Mouse (Mus musculus) liver, adult 2 months (tissue): ENCODE measurements around the gene Tnk1.

Source experiments
- CTCF ChIP-seq: fragments of 200-500 bp; IDR thresholded peaks from 2 replicates; pipeline ENCODE4 v1.5.1; 2011; ENCODE audit warnings: low read depth, low read length, control low read depth
- POLR2A ChIP-seq: fragments of 200-500 bp; IDR thresholded peaks from 2 replicates; pipeline ENCODE4 v1.6.1; 2011; ENCODE audit warnings: low read length, control low read depth; ENCODE audit not compliant: insufficient read depth; ENCODE audit errors: extremely low read depth

DNA sequence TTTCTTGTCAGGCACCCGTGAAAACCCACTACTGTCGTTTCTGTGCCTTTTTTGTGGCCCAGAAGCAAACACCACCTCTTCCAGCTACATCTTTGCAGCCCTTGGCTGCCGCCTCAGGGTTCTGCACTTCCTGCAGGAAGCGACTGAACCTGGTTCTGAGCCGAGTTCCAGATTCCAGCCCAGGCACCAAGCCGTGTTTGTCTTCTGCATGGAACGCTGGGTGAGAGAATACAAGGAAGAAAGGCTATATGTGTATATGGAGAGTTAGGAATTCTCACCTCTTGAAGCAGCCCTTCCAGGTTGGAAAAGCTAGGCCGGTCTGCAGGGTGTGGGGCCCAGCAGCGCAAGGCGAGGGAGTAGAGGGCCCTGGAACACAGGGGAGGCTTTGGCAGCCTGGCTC, 3.9 kb downstream of the Tnk1 start:
- TF ChIP-seq CTCF, result no peak
- TF ChIP-seq POLR2A, result no peak
